Mouse (Mus musculus): ENCODE measurements around the gene Tbl1x. TPM values are rescaled to one million over a fixed set of nuclear protein-coding genes. Genes with fewer than 3 reads are reported as not detected.
"Not testable (repeated sequence)": the region's sequence is repeated elsewhere in the genome, so short reads cannot be mapped to it uniquely, and the experiment has no call there.

Tbl1x gene
- polyA plus RNA-seq, 1 experiment from 2014 or later, result 67.5 TPM

DNA sequence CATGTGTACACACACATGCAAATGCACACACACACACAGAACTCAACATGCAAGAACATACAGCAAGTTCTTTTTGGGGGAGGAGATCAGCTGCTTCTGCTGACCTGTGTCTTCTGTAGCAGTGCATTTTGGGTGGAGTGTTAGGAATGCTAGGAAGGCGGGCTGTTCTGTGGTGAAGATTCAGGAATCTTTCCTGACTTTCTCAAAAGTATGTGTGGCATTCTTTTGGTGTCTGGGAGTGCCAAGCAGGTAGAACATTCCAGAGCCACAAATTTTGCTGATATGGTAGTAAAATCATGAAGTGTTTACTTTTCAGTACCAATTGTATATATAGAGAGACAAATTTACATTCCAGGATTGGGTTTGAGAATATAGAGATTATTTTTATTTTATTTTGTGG, 17.6 kb downstream of the Tbl1x start:
- no peaks in the 10 kb centered on the region for H3K4me1 ChIP-seq (ENCODE audit: control insufficient read depth, insufficient read depth, low read length)
- no peak for DNase-seq (ENCODE audit: low spot score)
- no peak for ATAC-seq (ENCODE audit: low read depth)
- H3K36me3 ChIP-seq (ENCODE audit: control insufficient read depth, insufficient read depth, low read length), result no peaks in the 10 kb centered on the region
- no peak overlapping the region for H3K4me2 ChIP-seq (ENCODE audit: low read depth, low read length)
- no peak overlapping the region for H3K4me3 ChIP-seq (ENCODE audit: low read depth, low read length)
- WGBS, result 60% methylated on average over 1 of the region's 1 CpGs
- H3K27me3 ChIP-seq (replicated peaks; ENCODE audit: control insufficient read depth, insufficient read depth, low read length), result no peaks in the 10 kb centered on the region
- no peak overlapping the region for H3K27ac ChIP-seq (replicated peaks; ENCODE audit: low read depth, low read length)
- no peak overlapping the region for H3K9ac ChIP-seq (ENCODE audit: low read depth, low read length)
- H3K9me3 ChIP-seq (ENCODE audit: control insufficient read depth, low read length), result no peaks in the 10 kb centered on the region

DNA sequence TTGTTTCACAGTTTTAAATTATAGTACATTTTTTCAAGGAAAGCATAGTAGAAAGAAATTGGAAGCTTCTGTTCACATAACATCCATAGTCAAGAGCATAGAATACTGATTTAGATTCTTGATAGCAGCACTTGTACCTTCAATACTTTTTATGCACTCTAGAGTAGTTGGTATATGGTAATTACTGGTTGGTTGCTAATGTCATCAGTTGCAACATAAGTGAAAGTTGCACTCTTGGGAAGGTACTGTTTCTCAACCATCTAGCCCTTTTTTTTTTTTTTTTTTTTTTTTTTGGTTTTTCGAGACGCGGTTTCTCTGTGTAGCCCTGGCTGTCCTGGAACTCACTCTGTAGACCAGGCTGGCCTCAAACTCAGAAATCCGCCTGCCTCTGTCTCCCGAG, 20.2 kb downstream of the Tbl1x start:
- DNase-seq (ENCODE audit: low spot score) (no peak), ATAC-seq (ENCODE audit: low read depth) (no peak)
- H3K4me1 ChIP-seq (ENCODE audit: control insufficient read depth, insufficient read depth, low read length), result no peaks in the 10 kb centered on the region
- H3K4me2 ChIP-seq (ENCODE audit: low read depth, low read length), result no peak overlapping the region
- no peak overlapping the region for H3K27ac ChIP-seq (replicated peaks; ENCODE audit: low read depth, low read length)
- no peaks in the 10 kb centered on the region for H3K36me3 ChIP-seq (ENCODE audit: control insufficient read depth, insufficient read depth, low read length)
- H3K9me3 ChIP-seq (ENCODE audit: control insufficient read depth, low read length), result no peaks in the 10 kb centered on the region
- H3K9ac ChIP-seq (ENCODE audit: low read depth, low read length), result no peak overlapping the region
- H3K4me3 ChIP-seq (ENCODE audit: low read depth, low read length), result no peak overlapping the region
- no peaks in the 10 kb centered on the region for H3K27me3 ChIP-seq (replicated peaks; ENCODE audit: control insufficient read depth, insufficient read depth, low read length)
- WGBS, result 77% methylated on average over 2 of the region's 5 CpGs

DNA sequence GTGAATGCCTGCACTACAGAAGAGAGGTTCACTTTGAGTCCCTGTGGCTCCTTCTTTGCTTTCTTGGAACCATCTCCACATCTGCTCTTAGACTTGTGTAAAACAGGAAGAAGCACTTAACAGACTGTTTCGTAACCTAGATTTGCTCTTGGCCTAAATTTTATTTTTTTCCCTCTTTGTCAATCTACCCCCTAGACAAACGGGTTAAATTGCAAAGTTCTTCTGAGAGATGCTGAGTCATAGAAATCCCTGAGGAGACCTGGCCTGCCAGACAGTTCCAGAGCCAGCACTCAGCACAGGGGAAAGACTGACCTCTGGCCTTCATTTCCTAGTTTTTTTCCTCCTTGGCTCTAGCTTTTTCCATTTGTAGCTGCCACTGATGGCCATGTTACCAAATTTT, 23.1 kb downstream of the Tbl1x start:
- 46% methylated on average over 2 of the region's 2 CpGs for WGBS
- Histone ChIP-seq H3K27ac (replicated peaks; ENCODE audit: low read depth, low read length) (no peak overlapping the region), H3K4me3 (ENCODE audit: low read depth, low read length) (no peak overlapping the region), H3K4me1 (ENCODE audit: control insufficient read depth, insufficient read depth, low read length) (no peaks in the 10 kb centered on the region), H3K27me3 (replicated peaks; ENCODE audit: control insufficient read depth, insufficient read depth, low read length) (no peaks in the 10 kb centered on the region), H3K9me3 (ENCODE audit: control insufficient read depth, low read length) (no peaks in the 10 kb centered on the region), H3K36me3 (ENCODE audit: control insufficient read depth, insufficient read depth, low read length) (no peaks in the 10 kb centered on the region), H3K9ac (ENCODE audit: low read depth, low read length) (no peak overlapping the region), H3K4me2 (ENCODE audit: low read depth, low read length) (no peak overlapping the region)
- ATAC-seq (ENCODE audit: low read depth) (no peak), DNase-seq (ENCODE audit: low spot score) (no peak)

DNA sequence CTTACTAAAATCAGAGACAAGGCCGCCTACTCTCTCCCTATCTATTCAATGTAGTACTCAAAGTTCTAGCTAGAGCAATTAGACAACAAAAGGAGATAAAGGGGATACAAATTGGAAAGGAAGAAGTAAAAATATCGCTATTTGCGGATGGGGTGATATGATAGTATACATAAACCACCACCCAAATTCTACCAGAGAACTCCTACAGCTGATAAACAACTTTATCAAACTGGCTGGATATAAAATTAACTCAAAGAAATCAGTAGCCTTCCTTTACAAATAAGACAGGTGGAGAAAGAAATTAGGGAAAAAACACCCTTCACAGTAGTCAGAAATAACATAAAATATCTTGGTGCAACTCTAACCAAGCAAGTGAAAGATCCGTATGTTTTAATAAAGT, 29.0 kb downstream of the Tbl1x start:
- H3K9me3 ChIP-seq (ENCODE audit: control insufficient read depth, low read length); H3K27ac ChIP-seq (replicated peaks; ENCODE audit: low read depth, low read length); H3K27me3 ChIP-seq (replicated peaks; ENCODE audit: control insufficient read depth, insufficient read depth, low read length); H3K9ac ChIP-seq (ENCODE audit: low read depth, low read length); H3K4me3 ChIP-seq (ENCODE audit: low read depth, low read length); ATAC-seq (ENCODE audit: low read depth); H3K4me1 ChIP-seq (ENCODE audit: control insufficient read depth, insufficient read depth, low read length); H3K4me2 ChIP-seq (ENCODE audit: low read depth, low read length); H3K36me3 ChIP-seq (ENCODE audit: control insufficient read depth, insufficient read depth, low read length); DNase-seq (ENCODE audit: low spot score): not testable (repeated sequence)
- WGBS, result 81% methylated on average over 4 of the region's 4 CpGs

DNA sequence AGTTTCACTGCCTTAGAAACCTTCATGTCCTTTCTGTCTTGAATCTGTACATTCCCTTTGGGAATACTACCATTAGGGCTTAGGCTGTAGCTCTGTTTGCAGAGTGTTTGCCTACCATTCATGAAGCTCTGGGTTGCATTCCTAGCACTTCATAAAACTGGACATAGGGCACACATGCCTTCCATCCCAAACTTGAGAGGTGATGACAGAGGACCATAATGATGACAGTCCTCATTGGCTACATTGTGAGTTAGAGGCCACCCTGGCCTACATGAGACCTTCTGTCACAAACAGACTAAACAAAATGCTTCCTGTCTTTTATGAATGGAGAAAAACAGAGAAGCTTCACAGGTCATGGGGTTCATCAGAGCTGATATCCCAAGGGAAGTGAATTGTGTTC, 33.2 kb downstream of the Tbl1x start:
- Histone ChIP-seq H3K9me3 (ENCODE audit: control insufficient read depth, low read length) (no peaks in the 10 kb centered on the region), H3K36me3 (ENCODE audit: control insufficient read depth, insufficient read depth, low read length) (no peaks in the 10 kb centered on the region), H3K27ac (replicated peaks; ENCODE audit: low read depth, low read length) (no peak overlapping the region), H3K4me1 (ENCODE audit: control insufficient read depth, insufficient read depth, low read length) (0 out of 2 replicates have a peak, but pooled peaks cover 5% of the 10 kb centered on the region), H3K4me3 (ENCODE audit: low read depth, low read length) (no peak overlapping the region), H3K27me3 (replicated peaks; ENCODE audit: control insufficient read depth, insufficient read depth, low read length) (no peaks in the 10 kb centered on the region), H3K4me2 (ENCODE audit: low read depth, low read length) (no peak overlapping the region), H3K9ac (ENCODE audit: low read depth, low read length) (no peak overlapping the region)
- ATAC-seq (ENCODE audit: low read depth), result no peak
- no peak for DNase-seq (ENCODE audit: low spot score)

DNA sequence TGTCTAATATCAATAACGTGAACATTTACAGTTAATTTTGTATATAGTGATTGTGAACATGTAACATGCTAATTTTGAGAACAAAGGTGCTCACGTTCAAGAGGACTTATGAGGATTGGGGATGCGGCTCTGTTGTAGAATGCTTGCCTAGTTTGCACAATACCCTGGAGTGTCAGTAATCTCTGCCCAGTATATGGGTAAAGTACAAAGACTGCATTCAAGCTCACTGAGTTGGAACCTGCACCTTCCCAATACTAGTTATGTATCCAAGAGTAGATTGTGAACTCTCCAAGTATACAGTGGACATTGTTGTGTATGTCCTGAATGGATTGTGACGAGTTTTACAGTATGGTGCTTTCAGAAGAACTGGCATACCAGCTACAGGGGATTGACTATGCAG, 33.7 kb downstream of the Tbl1x start:
- ATAC-seq (ENCODE audit: low read depth), result no peak
- no peak for DNase-seq (ENCODE audit: low spot score)

DNA sequence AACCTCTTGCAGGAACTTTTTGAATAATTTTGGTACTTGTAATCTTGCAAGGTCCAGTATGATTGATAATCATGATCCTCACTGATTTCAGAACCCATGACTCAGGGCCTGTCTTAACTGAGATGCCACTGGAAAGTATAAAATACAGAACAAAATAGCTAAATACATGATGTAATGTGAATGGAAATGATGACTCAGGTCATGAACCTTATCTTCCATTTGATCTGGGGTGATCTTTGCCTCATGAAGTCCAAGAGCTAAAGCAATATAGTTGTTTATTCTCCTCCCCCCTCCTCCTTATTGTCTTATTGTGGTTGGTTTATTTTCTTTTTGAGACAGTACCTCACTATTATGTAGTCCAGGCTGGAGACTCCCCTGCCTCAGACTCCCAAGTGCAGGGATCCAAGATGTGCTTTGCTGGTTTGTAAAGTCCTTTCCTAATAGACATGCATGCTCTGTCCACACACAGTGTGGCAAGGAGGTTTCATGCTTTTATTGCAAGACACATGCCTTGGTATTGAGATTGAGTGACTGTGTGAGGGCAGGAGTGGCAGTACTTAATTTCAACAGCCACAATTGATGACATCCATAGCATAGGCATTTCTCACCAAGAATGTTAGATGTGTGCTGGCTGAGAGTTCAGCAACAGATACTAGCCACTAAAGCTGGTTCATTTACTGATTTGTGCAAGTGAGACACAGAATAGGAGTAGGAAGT, 34.7 kb downstream of the Tbl1x start:
- no peak overlapping the region for H3K9ac ChIP-seq (ENCODE audit: low read depth, low read length)
- no peak overlapping the region for H3K4me2 ChIP-seq (ENCODE audit: low read depth, low read length)
- ATAC-seq (ENCODE audit: low read depth) (no peak), DNase-seq (ENCODE audit: low spot score) (no peak)
- no peak overlapping the region for H3K27ac ChIP-seq (replicated peaks; ENCODE audit: low read depth, low read length)
- H3K36me3 ChIP-seq (ENCODE audit: control insufficient read depth, insufficient read depth, low read length), result no peaks in the 10 kb centered on the region
- no peaks in the 10 kb centered on the region for H3K9me3 ChIP-seq (ENCODE audit: control insufficient read depth, low read length)
- 0 out of 2 replicates have a peak, but pooled peaks cover 5% of the 10 kb centered on the region for H3K4me1 ChIP-seq (ENCODE audit: control insufficient read depth, insufficient read depth, low read length)
- H3K27me3 ChIP-seq (replicated peaks; ENCODE audit: control insufficient read depth, insufficient read depth, low read length), result no peaks in the 10 kb centered on the region
- H3K4me3 ChIP-seq (ENCODE audit: low read depth, low read length), result no peak overlapping the region

More for the DNA sequence above, 33.7 kb downstream of the Tbl1x start:
- H3K9me3 ChIP-seq (ENCODE audit: control insufficient read depth, low read length), result no peaks in the 10 kb centered on the region
- no peak overlapping the region for H3K27ac ChIP-seq (replicated peaks; ENCODE audit: low read depth, low read length)
- H3K4me3 ChIP-seq (ENCODE audit: low read depth, low read length), result no peak overlapping the region
- 0 out of 2 replicates have a peak, but pooled peaks cover 5% of the 10 kb centered on the region for H3K4me1 ChIP-seq (ENCODE audit: control insufficient read depth, insufficient read depth, low read length)
- no peaks in the 10 kb centered on the region for H3K27me3 ChIP-seq (replicated peaks; ENCODE audit: control insufficient read depth, insufficient read depth, low read length)
- WGBS, result 82% methylated on average over 4 of the region's 4 CpGs
- no peaks in the 10 kb centered on the region for H3K36me3 ChIP-seq (ENCODE audit: control insufficient read depth, insufficient read depth, low read length)
- no peak overlapping the region for H3K9ac ChIP-seq (ENCODE audit: low read depth, low read length)
- H3K4me2 ChIP-seq (ENCODE audit: low read depth, low read length), result no peak overlapping the region

DNA sequence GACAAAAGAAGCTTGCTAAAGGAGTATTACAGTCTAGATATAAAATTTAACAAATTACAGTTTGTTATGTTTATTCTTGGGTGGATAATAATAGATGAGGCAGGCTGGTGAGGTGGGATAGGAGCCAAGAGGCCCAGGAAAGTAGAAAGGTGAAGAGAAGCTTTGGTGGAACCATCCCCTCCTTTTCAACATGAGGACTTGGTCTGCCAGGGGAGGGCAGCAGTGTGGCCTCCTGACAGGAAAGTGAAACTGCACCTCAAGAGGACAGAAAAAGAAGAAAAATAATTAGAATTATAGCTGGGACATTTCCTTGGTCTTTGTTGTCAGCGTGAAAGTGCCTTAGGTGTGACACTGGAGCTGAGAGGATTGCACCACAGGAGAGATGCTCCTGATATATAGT, 35.6 kb downstream of the Tbl1x start:
- DNase-seq (ENCODE audit: low spot score), result no peak
- no peaks in the 10 kb centered on the region for H3K9me3 ChIP-seq (ENCODE audit: control insufficient read depth, low read length)
- H3K4me1 ChIP-seq (ENCODE audit: control insufficient read depth, insufficient read depth, low read length), result 0 out of 2 replicates have a peak, but pooled peaks cover 5% of the 10 kb centered on the region
- no peak overlapping the region for H3K4me3 ChIP-seq (ENCODE audit: low read depth, low read length)
- H3K36me3 ChIP-seq (ENCODE audit: control insufficient read depth, insufficient read depth, low read length), result no peaks in the 10 kb centered on the region
- no peak for ATAC-seq (ENCODE audit: low read depth)
- H3K4me2 ChIP-seq (ENCODE audit: low read depth, low read length), result no peak overlapping the region
- H3K9ac ChIP-seq (ENCODE audit: low read depth, low read length), result no peak overlapping the region
- no peak overlapping the region for H3K27ac ChIP-seq (replicated peaks; ENCODE audit: low read depth, low read length)
- WGBS, result 74% methylated on average over 1 of the region's 1 CpGs
- H3K27me3 ChIP-seq (replicated peaks; ENCODE audit: control insufficient read depth, insufficient read depth, low read length), result no peaks in the 10 kb centered on the region

DNA sequence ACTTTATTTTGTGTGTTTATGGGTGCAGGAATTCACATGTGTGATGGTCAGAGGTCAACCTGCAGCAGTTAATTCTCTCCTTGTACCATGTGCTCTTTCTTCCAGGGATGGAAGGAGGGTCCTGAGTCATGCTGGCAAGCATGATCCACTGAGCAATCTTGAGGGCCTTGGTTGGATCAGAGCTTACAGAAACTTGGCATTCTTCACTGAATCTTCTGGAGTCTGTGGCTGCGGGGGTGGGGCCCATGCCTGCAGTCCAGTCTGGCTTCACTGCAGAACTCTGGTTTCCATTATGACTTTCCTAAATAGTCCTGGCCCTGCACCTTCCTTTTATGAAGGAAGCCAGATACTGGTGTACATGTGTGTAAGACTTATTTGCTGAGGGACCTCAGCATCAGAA, 38.1 kb downstream of the Tbl1x start:
- no peaks in the 10 kb centered on the region for H3K27me3 ChIP-seq (replicated peaks; ENCODE audit: control insufficient read depth, insufficient read depth, low read length)
- 0 out of 2 replicates have a peak, but pooled peaks cover 5% of the 10 kb centered on the region for H3K4me1 ChIP-seq (ENCODE audit: control insufficient read depth, insufficient read depth, low read length)
- 84% methylated on average over 1 of the region's 1 CpGs for WGBS
- ATAC-seq (ENCODE audit: low read depth) (peak; percentile 50; the same call in 1 of the 2 replicates), DNase-seq (ENCODE audit: low spot score) (peak; percentile 57)
- no peak overlapping the region for H3K4me2 ChIP-seq (ENCODE audit: low read depth, low read length)
- H3K36me3 ChIP-seq (ENCODE audit: control insufficient read depth, insufficient read depth, low read length), result no peaks in the 10 kb centered on the region
- no peak overlapping the region for H3K4me3 ChIP-seq (ENCODE audit: low read depth, low read length)
- H3K9ac ChIP-seq (ENCODE audit: low read depth, low read length), result no peak overlapping the region
- H3K9me3 ChIP-seq (ENCODE audit: control insufficient read depth, low read length), result no peaks in the 10 kb centered on the region
- no peak overlapping the region for H3K27ac ChIP-seq (replicated peaks; ENCODE audit: low read depth, low read length)
